Mouse (Mus musculus): ENCODE data around the gene Nanos1.

Gene Nanos1

DNA sequence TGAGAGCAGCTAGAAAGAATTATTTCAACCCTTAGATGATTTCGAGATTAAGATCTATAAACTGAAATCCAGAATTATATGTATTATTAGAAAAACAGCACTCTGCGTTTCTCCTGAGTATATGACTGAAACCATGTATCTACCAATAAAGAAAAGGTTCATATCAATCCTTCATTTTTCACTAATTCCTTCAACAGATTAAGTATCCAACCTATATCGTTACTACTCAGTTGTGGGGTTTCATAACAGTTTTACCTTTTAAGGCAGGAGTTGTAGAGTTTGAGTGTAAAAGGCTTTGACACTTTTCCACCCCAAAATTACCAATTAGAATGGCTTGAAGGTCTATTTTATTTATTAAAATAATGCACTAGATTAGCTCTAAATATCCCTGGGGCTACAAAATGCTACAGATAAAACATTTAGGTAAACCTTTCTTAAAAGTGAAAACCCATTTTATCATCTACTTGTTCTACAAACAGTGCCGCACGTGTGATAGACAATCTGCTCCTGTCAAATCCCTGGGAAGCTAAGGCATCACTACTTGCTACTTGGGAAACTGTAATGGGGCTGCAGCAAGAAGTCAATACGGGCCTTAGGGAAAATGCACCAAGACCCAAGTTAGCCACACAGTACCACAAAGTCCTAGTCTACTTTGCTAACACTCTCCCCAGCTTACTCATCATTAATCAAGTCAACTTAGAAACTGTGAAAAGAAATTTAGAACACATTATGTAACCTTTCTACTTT is 32.6 kb downstream of the Nanos1 start:
- no peak for DNase-seq (ENCODE audit: low spot score in 2 of 2)

DNA sequence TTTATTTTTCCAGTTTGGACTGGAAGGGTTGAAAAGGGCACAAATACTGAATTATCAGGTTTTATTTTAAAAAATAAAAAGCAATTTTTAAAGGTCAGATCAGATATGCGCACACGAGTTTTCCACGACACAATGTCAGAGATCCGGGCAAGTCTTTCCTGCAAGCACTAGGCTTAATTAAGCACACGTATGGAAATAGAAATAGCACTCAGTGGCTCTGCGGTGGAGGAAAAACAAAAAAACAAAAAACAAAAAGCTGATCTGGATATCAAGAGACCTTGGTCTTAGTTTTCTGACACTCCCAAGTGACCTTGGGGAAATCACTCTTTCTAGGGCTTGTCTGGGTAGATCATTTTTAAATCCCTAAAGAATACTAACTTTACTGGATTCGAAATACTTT is 33.7 kb downstream of the Nanos1 start:
- DNase-seq (ENCODE audit: low spot score in 2 of 2), result no peak

GRCm38 (mm10) chr19:60789919-60790506 is 34.2 kb downstream of the Nanos1 start:
- peak; percentile 57 to 63 for DNase-seq (ENCODE audit: low spot score in 2 of 2)

DNA sequence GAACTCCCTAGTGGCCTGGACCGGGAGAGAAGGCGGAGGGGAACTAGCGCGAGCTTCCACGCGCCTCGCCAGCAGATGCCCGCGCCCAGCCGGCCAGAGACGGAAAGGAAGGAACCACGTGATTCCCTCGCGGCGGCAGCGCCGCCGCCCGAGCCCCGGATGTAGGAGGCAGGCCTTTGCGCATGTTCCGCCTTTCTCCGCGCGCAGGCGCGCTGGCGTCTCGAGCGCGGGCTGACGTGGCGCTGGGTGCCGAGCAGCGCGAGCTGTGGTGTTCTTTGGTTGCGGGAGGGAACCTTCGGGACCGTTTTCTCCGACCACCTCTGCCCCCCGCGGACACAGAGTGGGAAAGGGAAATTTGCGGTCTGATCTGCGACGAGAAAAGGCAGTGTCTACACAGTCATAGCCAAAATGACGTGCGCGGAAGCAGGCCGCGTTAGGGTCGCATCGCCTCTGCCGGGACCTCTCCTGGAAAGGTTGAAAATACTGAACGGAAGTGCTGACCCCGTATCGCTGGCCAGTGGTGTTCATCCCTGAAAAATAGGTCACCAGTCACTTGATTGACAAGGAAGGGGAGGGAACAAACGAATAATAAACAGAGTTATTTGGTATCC is 34.9 kb downstream of the Nanos1 start, which contains the start of gene Eif3a:
Gene Eif3a, minus strand, starts transcription at position 108 of the 611 bp plus-strand sequence.
- DNase-seq (ENCODE audit: low spot score in 2 of 2), result peak; percentile 96 to 98

DNA sequence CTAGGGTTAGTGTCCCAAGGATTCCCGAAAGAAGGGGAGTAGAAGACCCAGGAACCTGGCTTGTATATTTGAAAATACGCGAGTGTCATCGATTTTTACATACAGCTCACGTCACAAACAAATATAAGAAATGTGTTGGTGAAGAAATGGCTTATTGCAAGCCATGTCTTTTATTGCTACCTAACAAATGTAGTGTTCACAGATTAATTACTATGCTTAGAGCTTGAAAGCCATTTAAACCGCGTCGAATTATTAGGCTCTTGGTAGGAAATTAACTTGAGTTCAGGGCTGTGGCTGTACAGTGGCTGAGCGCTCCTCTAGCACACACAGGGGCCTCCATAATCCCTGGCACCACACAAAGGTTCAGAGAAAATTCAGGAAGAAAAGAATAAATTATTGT is 35.4 kb downstream of the Nanos1 start:
- no peak for DNase-seq (ENCODE audit: low spot score in 2 of 2)

DNA sequence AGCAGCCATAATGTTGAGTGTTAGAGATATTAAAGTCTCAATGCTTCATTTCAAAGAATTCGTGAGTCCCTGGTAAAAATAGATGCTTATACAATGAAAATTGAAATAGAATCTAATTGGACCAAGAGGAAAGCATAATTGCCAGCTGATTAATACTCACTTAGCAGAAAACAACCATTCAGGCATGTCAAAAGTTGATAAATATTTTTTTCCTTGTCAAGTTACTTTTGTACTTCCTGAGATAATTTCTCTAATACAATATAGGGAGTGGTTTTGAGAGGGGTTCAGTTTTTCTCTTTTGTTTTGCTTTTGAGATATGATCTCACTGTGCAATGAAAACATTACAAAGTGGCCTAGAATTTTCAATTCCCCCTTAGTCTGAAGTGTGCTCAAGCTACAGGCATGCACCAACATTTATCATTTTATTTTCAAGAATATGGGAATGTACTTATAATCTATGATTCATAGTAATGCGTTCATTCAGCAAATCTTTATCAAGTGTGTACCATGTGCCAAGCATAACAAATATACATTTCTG is 37.5 kb downstream of the Nanos1 start:
- no peak for DNase-seq (ENCODE audit: low spot score in 2 of 2)

DNA sequence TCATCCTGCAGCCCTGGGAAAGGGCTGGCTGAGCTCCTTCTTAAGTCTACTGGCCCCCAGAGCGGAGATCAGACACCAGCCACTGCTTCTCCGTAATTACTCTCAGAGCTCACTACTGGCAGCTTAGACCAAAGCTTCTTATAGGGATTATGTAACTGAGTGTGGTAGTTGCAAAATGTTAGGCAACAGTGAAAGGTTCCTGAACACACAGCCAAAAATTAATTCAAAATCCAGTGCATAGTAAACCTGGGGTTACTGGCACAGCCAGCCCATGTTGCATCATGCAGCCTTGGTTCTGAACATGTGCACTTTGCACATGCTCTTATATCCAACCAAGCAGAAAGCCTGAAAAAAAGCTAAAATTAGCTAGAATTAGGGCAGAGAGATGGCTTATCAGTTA is 39.5 kb downstream of the Nanos1 start:
- DNase-seq (ENCODE audit: low spot score in 2 of 2), result no peak

DNA sequence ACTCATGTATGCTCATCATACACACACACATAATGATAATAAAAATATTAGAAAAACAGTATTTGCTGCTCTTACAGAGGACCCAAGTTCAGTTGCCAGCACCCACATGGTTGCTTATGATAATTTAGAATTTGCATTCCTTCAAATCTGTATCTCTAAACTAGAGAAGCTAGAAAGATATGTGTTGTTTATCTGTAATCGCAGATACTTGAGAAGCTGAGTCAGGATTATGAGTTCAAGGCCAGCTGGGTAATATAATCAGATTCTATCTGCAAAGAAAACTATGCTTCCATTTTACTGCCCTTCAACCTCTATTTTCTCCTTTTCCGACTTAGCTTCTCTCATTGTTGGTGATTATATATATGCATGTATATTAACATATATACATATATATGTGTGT is 41.6 kb downstream of the Nanos1 start:
- no peak for DNase-seq (ENCODE audit: low spot score in 2 of 2)

DNA sequence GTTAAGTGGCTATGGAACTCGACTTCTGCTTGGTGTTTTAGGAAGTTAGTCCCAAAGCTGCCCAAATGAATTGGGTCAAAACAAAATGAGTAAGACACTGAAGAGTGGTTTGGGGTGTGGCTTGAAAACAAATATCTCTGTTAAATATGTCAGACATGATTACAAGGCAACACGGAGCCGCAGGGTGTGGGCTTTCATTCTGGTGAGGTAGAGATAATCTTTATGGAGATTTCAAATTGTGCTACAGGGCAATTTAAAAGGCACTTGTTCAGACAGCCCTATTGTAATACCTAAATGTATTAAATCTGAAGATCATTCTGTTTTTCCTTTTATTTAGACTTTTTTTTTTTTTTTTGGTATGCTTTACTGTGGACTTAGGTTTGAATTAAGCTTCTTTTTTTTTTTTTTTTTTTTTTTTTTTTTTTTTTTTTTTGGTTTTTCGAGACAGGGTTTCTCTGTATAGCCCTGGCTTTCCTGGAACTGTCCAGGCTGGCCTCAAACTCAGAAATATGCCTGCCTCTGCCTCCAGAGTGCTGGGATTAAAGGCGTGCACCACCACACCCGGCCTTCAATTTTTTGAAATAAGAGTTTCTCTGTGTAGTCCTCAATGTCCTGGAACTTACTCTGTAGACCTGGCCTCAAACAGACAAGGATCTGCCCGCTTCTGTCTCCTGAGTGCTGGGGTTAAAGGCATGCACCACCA is 44.2 kb downstream of the Nanos1 start:
- no peak for DNase-seq (ENCODE audit: low spot score in 2 of 2)

DNA sequence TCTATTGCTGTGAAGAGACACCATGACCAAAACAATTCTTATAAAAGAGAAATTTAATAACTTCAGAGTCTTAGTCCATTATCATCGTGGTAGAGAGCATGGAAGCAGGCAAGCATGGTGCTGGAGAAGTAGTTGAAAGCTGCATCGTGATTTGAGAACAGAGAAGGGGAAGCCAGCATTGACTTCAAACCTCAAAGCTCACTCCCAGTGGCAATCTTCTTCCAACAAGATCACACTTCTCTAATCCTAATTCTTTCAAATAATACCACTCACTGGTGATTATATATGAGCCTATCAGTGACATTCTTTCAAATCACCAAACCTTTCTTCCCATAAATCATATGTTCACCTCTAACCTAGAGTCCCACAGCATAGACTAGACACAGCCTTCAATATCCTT is 49.1 kb downstream of the Nanos1 start:
- DNase-seq (ENCODE audit: low spot score in 2 of 2), result no peak
